Mouse (Mus musculus) embryonic facial prominence, embryonic 14.5 days (tissue): ENCODE measurements around the gene Pank4. TPM values are rescaled to one million over a fixed set of nuclear protein-coding genes. Genes with fewer than 3 reads are reported as not detected.

Experiments
- ATAC-seq: fragments of 200-750 bp; cut with Nextera tagmentation; 2 replicates; pipeline ENCODE4 v1.8.0; 2017; ENCODE audit warnings: low read depth, moderate number of reproducible peaks, moderate TSS enrichment
- DNase-seq: peaks from one replicate; pipeline ENCODE4 v3.0.0-alpha.2; 2015; ENCODE audit warnings: low spot score
- H3K27ac ChIP-seq: fragments of 300-500 bp; sonication (generic); replicated peaks from 2 replicates; pipeline ENCODE4 v1.5.1; 2014; ENCODE audit warnings: low read depth, mild to moderate bottlenecking, low read length, moderate library complexity
- H3K27me3 ChIP-seq: fragments of 300-500 bp; sonication (generic); replicated peaks from 2 replicates; pipeline ENCODE4 v1.6.1; 2014; ENCODE audit warnings: low read length; ENCODE audit not compliant: control insufficient read depth, insufficient read depth
- H3K36me3 ChIP-seq: fragments of 300-500 bp; sonication (generic); 2 replicates; pipeline ENCODE4 v1.6.1; 2014; ENCODE audit warnings: low read length, mixed read lengths; ENCODE audit not compliant: control insufficient read depth, insufficient read depth
- H3K4me1 ChIP-seq: fragments of 300-500 bp; sonication (generic); 2 replicates; pipeline ENCODE4 v1.6.1; 2014; ENCODE audit warnings: antibody characterized with exemption, low read length; ENCODE audit not compliant: control insufficient read depth, insufficient read depth
- H3K4me2 ChIP-seq: fragments of 300-500 bp; sonication (generic); 2 replicates; pipeline ENCODE4 v1.6.1; 2014; ENCODE audit warnings: low read depth, mild to moderate bottlenecking, low read length, moderate library complexity, mixed read lengths
- H3K4me3 ChIP-seq: fragments of 300-500 bp; sonication (generic); 2 replicates; pipeline ENCODE4 v1.5.1; 2014; ENCODE audit warnings: low read depth, mild to moderate bottlenecking, low read length
- H3K9ac ChIP-seq: fragments of 300-500 bp; sonication (generic); 2 replicates; pipeline ENCODE4 v1.6.1; 2014; ENCODE audit warnings: low read depth, mild to moderate bottlenecking, low read length, moderate library complexity, mixed read lengths
- H3K9me3 ChIP-seq: fragments of 300-500 bp; sonication (generic); 2 replicates; pipeline ENCODE4 v1.6.1; 2016; ENCODE audit warnings: low read length; ENCODE audit not compliant: control insufficient read depth
- WGBS: fragments of 180-500 bp; shearing (Covaris S2); extraction: QIAGEN DNeasy Blood & Tissue Kit; methylation state at CpG from one replicate; pipeline ENCODE4 v1.1.7; 2014; 5-methylcytosine and 5-hydroxymethylcytosine counted together
- polyA plus RNA-seq: library from polyadenylated mRNA; unstranded; fragments of >200 nt; fragmentation: Nextera tagmentation; extraction: Ambion mirVana; gene quantifications from 2 replicates; pipeline ENCODE4 v1.2.1, GENCODE M21; 2014

Gene Pank4
- polyA plus RNA-seq, 1 experiment from 2014 or later = 34.5 TPM

DNA sequence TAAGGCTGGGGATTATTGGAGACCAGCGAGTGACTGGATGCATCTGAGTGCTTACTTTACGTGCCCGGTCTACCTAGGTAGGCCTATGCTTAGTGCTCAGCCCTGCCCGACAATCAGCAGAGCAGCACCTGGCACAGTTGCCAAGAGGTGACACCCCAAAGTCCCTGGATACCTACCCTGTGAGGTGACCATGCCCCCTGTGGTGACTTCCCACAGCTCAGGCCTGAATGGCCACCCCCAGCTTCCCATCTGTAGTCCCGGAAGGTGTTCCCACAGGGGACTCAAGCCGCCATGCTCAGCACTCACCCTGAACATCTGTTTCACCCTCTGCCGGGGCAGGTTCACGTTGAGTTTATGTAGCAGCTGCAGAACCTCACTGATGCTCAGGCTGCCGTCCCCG, 42.4 kb downstream of the Pank4 start:
- 64% methylated on average over 10 of the region's 10 CpGs for WGBS
- Histone ChIP-seq H3K36me3 (no peaks in the 10 kb centered on the region), H3K9ac (no peak overlapping the region), H3K27me3 (no peaks in the 10 kb centered on the region), H3K27ac (no peak overlapping the region), H3K4me2 (no peak overlapping the region), H3K4me1 (no peaks in the 10 kb centered on the region), H3K9me3 (no peaks in the 10 kb centered on the region), H3K4me3 (no peak overlapping the region)
- DNase-seq = no peak
- ATAC-seq = no peak; the same call in 1 of the 2 replicates

DNA sequence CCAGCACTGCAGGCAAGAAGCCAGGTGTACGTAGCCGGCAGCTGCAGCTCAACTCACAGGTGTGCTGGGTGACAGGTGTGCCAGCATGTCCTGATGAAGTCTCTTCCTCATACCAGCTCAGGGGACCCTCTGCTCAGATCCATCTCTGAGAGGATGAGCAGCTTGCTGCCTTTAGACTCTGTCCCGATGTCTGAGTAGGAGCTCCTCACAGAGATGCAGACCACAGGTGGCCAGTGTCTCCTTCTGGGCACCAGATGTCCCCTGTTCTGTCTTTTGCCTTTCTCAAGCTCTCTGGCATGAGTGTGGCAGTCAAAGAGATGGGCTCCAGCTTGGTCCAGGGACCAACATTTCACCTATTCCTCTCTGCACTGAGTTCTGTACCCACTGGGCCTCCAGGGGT, 43.7 kb downstream of the Pank4 start:
- Histone ChIP-seq H3K36me3 (no peaks in the 10 kb centered on the region), H3K9me3 (no peaks in the 10 kb centered on the region), H3K4me1 (no peaks in the 10 kb centered on the region), H3K4me3 (no peak overlapping the region), H3K27me3 (no peaks in the 10 kb centered on the region), H3K9ac (no peak overlapping the region), H3K27ac (no peak overlapping the region), H3K4me2 (no peak overlapping the region)
- no peak for DNase-seq
- no peak for ATAC-seq
- 75% methylated on average over 3 of the region's 3 CpGs for WGBS

DNA sequence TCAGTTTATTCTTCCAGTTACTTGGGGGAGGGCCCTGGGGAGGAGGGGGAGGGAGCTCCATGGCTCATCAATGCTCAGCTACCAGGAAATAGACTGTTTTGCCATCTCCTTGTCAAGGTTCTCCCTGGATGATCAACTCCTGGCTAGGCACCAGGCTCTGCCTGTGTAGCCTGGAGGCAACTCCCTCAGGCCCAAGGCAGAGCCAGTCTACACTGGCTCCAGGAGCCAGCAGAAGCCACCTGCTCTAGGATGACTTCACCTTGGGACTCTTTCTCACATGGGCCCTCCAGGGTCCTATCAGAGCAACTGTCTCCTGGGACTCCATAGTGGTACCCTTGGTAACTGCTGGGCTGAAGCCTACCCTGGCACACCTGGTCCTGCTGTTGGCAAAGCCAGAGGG, 44.2 kb downstream of the Pank4 start:
- H3K36me3 ChIP-seq = no peaks in the 10 kb centered on the region
- no peaks in the 10 kb centered on the region for H3K4me1 ChIP-seq
- no peak overlapping the region for H3K4me2 ChIP-seq
- no peak overlapping the region for H3K27ac ChIP-seq
- DNase-seq = no peak
- no peak overlapping the region for H3K4me3 ChIP-seq
- no peaks in the 10 kb centered on the region for H3K9me3 ChIP-seq
- H3K9ac ChIP-seq = no peak overlapping the region
- ATAC-seq = peak; percentile 35; the same call in 1 of the 2 replicates
- H3K27me3 ChIP-seq = no peaks in the 10 kb centered on the region

DNA sequence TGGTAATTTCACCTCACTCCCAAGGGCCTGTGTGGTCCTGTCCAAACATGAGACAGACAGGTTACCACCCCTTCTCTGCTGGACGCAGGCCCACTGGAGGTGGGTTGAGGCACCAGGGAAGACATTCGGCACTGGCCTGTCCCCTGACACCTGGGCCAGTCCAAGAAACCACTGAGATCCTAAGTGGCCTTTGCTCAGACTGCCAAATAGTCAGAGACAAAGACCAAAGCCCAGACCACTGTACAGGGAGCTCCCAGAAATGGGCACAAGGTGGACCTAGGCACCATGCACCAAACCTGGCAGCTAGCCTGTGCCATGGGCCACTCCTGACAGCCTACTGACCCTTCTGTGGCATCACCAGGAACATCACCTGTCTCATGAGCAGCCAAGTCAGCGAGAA, 45.3 kb downstream of the Pank4 start:
- Histone ChIP-seq H3K4me1 (no peaks in the 10 kb centered on the region), H3K27me3 (no peaks in the 10 kb centered on the region), H3K4me3 (no peak overlapping the region), H3K36me3 (no peaks in the 10 kb centered on the region), H3K9ac (no peak overlapping the region), H3K27ac (no peak overlapping the region), H3K9me3 (no peaks in the 10 kb centered on the region), H3K4me2 (no peak overlapping the region)
- DNase-seq (no peak), ATAC-seq (no peak)
- WGBS = 82% methylated on average over 3 of the region's 3 CpGs

DNA sequence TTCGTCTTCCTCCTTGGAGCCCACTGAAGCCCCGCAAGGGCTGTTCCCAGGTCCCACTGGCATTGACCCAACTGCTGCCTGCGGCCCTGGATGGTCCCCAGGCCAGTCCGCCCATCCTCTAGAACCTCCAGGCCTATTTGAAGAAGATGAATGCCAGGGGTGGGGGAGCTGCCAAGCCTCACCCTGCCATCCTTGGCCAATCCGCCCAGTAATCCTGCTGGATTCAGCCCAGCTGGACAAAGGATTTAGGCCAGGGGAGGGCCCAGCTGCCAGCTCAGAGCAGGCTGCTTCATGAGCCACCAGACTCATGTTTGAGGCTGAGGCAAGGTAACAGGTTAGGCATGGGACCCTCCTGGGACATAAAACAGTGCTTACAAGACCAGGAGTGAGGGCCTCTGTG, 46.9 kb downstream of the Pank4 start:
- Histone ChIP-seq H3K27ac (no peak overlapping the region), H3K4me3 (no peak overlapping the region), H3K4me1 (no peaks in the 10 kb centered on the region), H3K9ac (no peak overlapping the region), H3K36me3 (no peaks in the 10 kb centered on the region), H3K9me3 (no peaks in the 10 kb centered on the region), H3K27me3 (no peaks in the 10 kb centered on the region), H3K4me2 (no peak overlapping the region)
- no peak for DNase-seq
- WGBS = 94% methylated on average over 4 of the region's 5 CpGs
- ATAC-seq = no peak

DNA sequence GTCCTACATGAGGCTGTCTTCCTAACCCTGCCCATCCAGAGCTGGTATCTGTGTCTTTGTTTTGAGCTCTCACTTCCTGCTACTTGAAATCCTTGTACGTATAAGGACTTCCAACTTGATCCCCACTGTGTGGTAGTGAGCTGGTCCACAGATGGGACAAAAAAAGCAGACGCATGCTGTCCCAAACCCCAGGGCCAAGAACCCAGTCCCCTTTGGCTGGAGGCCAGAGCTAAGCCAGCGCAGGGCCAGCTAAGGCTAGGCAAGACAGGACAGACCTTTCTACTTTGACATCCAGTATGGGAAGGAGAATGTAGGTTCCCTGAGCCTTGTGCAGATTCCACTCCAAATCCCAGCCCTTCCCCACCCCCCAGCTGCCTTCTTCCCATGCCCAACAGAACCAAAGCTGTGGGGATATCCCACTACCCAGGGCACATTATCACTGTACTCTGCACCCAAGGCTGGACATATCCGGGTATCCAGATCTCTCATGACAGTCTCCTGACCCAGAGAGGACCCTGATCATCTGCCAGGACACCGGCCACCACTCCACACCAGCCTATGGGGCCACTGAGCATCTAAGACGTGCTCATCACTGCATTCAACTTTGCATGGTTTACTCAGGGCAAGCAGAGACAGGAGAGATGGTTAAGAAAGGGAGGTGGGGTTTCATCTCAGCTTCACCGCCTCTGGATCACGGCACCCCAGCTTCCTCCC, 47.5 kb downstream of the Pank4 start:
- Histone ChIP-seq H3K9ac (no peak overlapping the region), H3K4me1 (no peaks in the 10 kb centered on the region), H3K4me3 (no peak overlapping the region), H3K9me3 (no peaks in the 10 kb centered on the region), H3K4me2 (no peak overlapping the region), H3K27me3 (no peaks in the 10 kb centered on the region), H3K36me3 (no peaks in the 10 kb centered on the region), H3K27ac (no peak overlapping the region)
- no peak for ATAC-seq
- no peak for DNase-seq
- WGBS = 77% methylated on average over 8 of the region's 8 CpGs

DNA sequence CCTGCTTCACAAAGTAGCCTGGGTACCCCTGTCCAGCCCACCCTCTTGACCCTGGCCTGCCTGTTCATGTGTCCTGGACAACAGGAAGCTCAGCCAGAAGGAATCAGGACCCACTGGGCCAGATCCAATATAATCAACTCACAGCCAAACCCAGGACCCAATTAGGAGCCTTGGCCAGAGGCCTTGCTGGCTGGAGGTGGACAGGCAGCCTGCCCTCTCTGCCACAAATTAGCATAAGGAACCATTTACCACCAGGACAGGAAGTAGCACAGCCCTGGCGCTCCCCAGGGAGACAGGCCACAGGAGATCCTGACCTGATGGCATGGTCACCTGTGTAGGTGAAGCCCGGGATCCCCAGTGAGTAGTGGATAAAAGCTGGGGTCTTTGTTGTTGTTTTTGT, 48.2 kb downstream of the Pank4 start:
- WGBS = 59% methylated on average over 2 of the region's 2 CpGs
- ATAC-seq = no peak
- Histone ChIP-seq H3K4me3 (no peak overlapping the region), H3K27ac (no peak overlapping the region), H3K9me3 (no peaks in the 10 kb centered on the region), H3K36me3 (no peaks in the 10 kb centered on the region), H3K9ac (no peak overlapping the region), H3K27me3 (no peaks in the 10 kb centered on the region), H3K4me1 (no peaks in the 10 kb centered on the region), H3K4me2 (no peak overlapping the region)
- no peak for DNase-seq

GRCm38 (mm10) chr4:155012788-155013187, 48.9 kb downstream of the Pank4 start:
- 2% methylated on average over 4 of the region's 4 CpGs for whole genome bisulfite sequencing
- DNase-seq = peak; percentile 67
- H3K9ac ChIP-seq = no peak overlapping the region
- no peaks in the 10 kb centered on the region for H3K27me3 ChIP-seq
- no peaks in the 10 kb centered on the region for H3K4me1 ChIP-seq
- H3K36me3 ChIP-seq = no peaks in the 10 kb centered on the region
- H3K4me2 ChIP-seq = no peak overlapping the region
- H3K27ac ChIP-seq = no peak overlapping the region
- H3K4me3 ChIP-seq = no peak overlapping the region
- no peaks in the 10 kb centered on the region for H3K9me3 ChIP-seq
- ATAC-seq = peak; percentile 58; the same call in 1 of the 2 replicates

GRCm38 (mm10) chr4:155014244-155014643, 50.3 kb downstream of the Pank4 start:
- no peak overlapping the region for H3K4me2 ChIP-seq
- ATAC-seq = no peak
- WGBS = 62% methylated on average over 13 of the region's 14 CpGs
- no peaks in the 10 kb centered on the region for H3K9me3 ChIP-seq
- no peak overlapping the region for H3K27ac ChIP-seq
- no peak overlapping the region for H3K9ac ChIP-seq
- H3K4me1 ChIP-seq = peaks cover 6% of the 10 kb centered on the region; the same call in 1 of the 2 replicates
- no peaks in the 10 kb centered on the region for H3K36me3 ChIP-seq
- H3K4me3 ChIP-seq = no peak overlapping the region
- no peaks in the 10 kb centered on the region for H3K27me3 ChIP-seq
- DNase-seq = no peak
